Mouse (Mus musculus) thymus, adult 2 months (tissue): Measurements from ENCODE around the gene Mterf4.
"Not testable (repeated sequence)": the region's sequence is repeated elsewhere in the genome, so short reads cannot be mapped to it uniquely, and the experiment has no call there.

Experiments
- CTCF ChIP-seq: fragments of 200-500 bp; IDR thresholded peaks from 2 replicates; pipeline ENCODE4 v1.5.1; 2012; ENCODE audit warnings: mild to moderate bottlenecking, control low read depth, low read length, moderate library complexity, borderline replicate concordance; ENCODE audit not compliant: control insufficient read depth, poor library complexity, insufficient read depth; ENCODE audit errors: extremely low read depth
- POLR2A ChIP-seq: fragments of 200-500 bp; IDR thresholded peaks from 2 replicates; pipeline ENCODE4 v1.6.1; 2012; ENCODE audit warnings: mild to moderate bottlenecking, low read length, control low read depth, moderate library complexity; ENCODE audit not compliant: control insufficient read depth, poor library complexity, insufficient read depth; ENCODE audit errors: extremely low read depth

DNA sequence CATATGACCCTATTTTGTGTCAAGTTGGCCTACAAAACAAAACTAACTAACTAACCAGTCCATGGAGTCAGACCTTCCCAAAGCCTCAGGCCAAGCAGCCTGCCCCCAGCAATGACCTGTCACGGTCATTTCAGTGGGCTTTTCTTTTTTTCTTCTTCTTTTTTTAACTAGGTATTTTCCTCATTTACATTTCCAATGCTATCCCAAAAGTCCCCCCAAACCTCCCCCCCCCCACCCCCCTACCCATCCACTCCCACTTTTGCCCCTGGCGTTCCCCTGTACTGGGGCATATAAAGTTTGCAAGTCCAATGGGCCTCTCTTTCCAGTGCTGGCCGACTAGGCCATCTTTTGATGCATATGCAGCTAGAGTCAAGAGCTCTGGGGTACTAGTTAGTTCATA lies 11.2 kb downstream of the Mterf4 start:
- not testable (repeated sequence) for TF ChIP-seq POLR2A, CTCF
